Mouse (Mus musculus) thymus, adult 2 months (tissue): ENCODE measurements around the gene H2-Q10.

ENCODE experiments used
- CTCF ChIP-seq: fragments of 200-500 bp; IDR thresholded peaks from 2 replicates; pipeline ENCODE4 v1.5.1; 2012; ENCODE audit warnings: mild to moderate bottlenecking, control low read depth, low read length, moderate library complexity, borderline replicate concordance; ENCODE audit not compliant: control insufficient read depth, poor library complexity, insufficient read depth; ENCODE audit errors: extremely low read depth
- POLR2A ChIP-seq: fragments of 200-500 bp; IDR thresholded peaks from 2 replicates; pipeline ENCODE4 v1.6.1; 2012; ENCODE audit warnings: mild to moderate bottlenecking, low read length, control low read depth, moderate library complexity; ENCODE audit not compliant: control insufficient read depth, poor library complexity, insufficient read depth; ENCODE audit errors: extremely low read depth

DNA sequence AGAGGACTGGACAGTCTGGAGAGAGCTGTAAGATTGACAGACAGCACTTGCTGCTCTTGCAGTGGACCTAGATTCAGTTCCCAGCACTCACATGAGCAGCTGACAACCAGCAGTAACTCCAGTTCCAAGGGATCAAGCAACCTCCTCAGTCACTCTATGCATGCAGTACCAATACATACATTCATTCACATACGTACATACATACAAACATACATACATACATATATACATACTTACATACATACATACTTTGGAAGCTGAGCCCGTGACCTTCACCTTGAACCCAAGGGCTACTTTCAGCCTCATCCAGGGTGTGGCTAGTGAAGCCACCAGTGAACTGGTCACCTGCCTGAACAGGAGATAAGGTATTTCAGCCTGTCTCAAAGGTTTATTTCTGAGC lies 18.2 kb downstream of the H2-Q10 start:
- TF ChIP-seq CTCF = no peak
- no peak for TF ChIP-seq POLR2A
